Mouse (Mus musculus): Measurements from ENCODE around the gene Kifc3. TPM values are rescaled to one million over a fixed set of nuclear protein-coding genes. Genes with fewer than 3 reads are reported as not detected.

Gene Kifc3
- polyA plus RNA-seq, 1 experiment, result 63.9 TPM

- no peaks in the 10 kb centered on the region for H3K27me3 ChIP-seq (ENCODE audit: control insufficient read depth, insufficient read depth, low read length)
- TF ChIP-seq CTCF (IDR thresholded peaks at IDR 0.05; ENCODE audit: control insufficient read depth, insufficient read depth, insufficient replicate concordance, low read depth, low read length), result no peak
- TF ChIP-seq POLR2A (IDR thresholded peaks at IDR 0.05; ENCODE audit: control insufficient read depth, low read depth, low read length), result no peak
- no peak overlapping the region for H3K27ac ChIP-seq (ENCODE audit: control insufficient read depth, insufficient read depth, low read depth, low read length)
- no peaks in the 10 kb centered on the region for H3K4me1 ChIP-seq (ENCODE audit: control insufficient read depth, insufficient read depth, low read length)
- H3K36me3 ChIP-seq (ENCODE audit: control insufficient read depth, insufficient read depth, low read length), result peaks cover 4% of the 10 kb centered on the region
- H3K4me3 ChIP-seq (ENCODE audit: control insufficient read depth, low read depth, low read length), result no peak overlapping the region
Measured at GRCm38 (mm10) chr8:95093574-95093973, 109.0 kb downstream of the Kifc3 start.

- H3K4me3 ChIP-seq (ENCODE audit: control insufficient read depth, low read depth, low read length), result no peak overlapping the region
- H3K36me3 ChIP-seq (ENCODE audit: control insufficient read depth, insufficient read depth, low read length), result peaks cover 9% of the 10 kb centered on the region
- TF ChIP-seq POLR2A (IDR thresholded peaks at IDR 0.05; ENCODE audit: control insufficient read depth, low read depth, low read length), result no peak
- TF ChIP-seq CTCF (IDR thresholded peaks at IDR 0.05; ENCODE audit: control insufficient read depth, insufficient read depth, insufficient replicate concordance, low read depth, low read length), result no peak
- H3K27ac ChIP-seq (ENCODE audit: control insufficient read depth, insufficient read depth, low read depth, low read length), result no peak overlapping the region
- H3K27me3 ChIP-seq (ENCODE audit: control insufficient read depth, insufficient read depth, low read length), result no peaks in the 10 kb centered on the region
- H3K4me1 ChIP-seq (ENCODE audit: control insufficient read depth, insufficient read depth, low read length), result peaks cover 11% of the 10 kb centered on the region
Measured at GRCm38 (mm10) chr8:95085432-95086141, 117.0 kb downstream of the Kifc3 start.

- Histone ChIP-seq H3K4me3 (ENCODE audit: control insufficient read depth, low read depth, low read length) (no peak overlapping the region), H3K27me3 (ENCODE audit: control insufficient read depth, insufficient read depth, low read length) (no peaks in the 10 kb centered on the region), H3K4me1 (ENCODE audit: control insufficient read depth, insufficient read depth, low read length) (peaks cover 14% of the 10 kb centered on the region), H3K36me3 (ENCODE audit: control insufficient read depth, insufficient read depth, low read length) (peaks cover 9% of the 10 kb centered on the region), H3K27ac (ENCODE audit: control insufficient read depth, insufficient read depth, low read depth, low read length) (no peak overlapping the region)
- TF ChIP-seq CTCF (IDR thresholded peaks at IDR 0.05; ENCODE audit: control insufficient read depth, insufficient read depth, insufficient replicate concordance, low read depth, low read length) (no peak), POLR2A (IDR thresholded peaks at IDR 0.05; ENCODE audit: control insufficient read depth, low read depth, low read length) (no peak)
Measured at GRCm38 (mm10) chr8:95084744-95085431, 117.7 kb downstream of the Kifc3 start.

GRCm38 (mm10) chr8:95084261-95084660, 118.4 kb downstream of the Kifc3 start:
- H3K27ac ChIP-seq (ENCODE audit: control insufficient read depth, insufficient read depth, low read depth, low read length), result no peak overlapping the region
- TF ChIP-seq POLR2A (IDR thresholded peaks at IDR 0.05; ENCODE audit: control insufficient read depth, low read depth, low read length) (no peak), CTCF (IDR thresholded peaks at IDR 0.05; ENCODE audit: control insufficient read depth, insufficient read depth, insufficient replicate concordance, low read depth, low read length) (no peak)
- peaks cover 8% of the 10 kb centered on the region for H3K36me3 ChIP-seq (ENCODE audit: control insufficient read depth, insufficient read depth, low read length)
- no peak overlapping the region for H3K4me3 ChIP-seq (ENCODE audit: control insufficient read depth, low read depth, low read length)
- no peaks in the 10 kb centered on the region for H3K27me3 ChIP-seq (ENCODE audit: control insufficient read depth, insufficient read depth, low read length)
- H3K4me1 ChIP-seq (ENCODE audit: control insufficient read depth, insufficient read depth, low read length), result peaks cover 14% of the 10 kb centered on the region

- peak overlapping the region; percentile 29 for H3K27ac ChIP-seq (ENCODE audit: control insufficient read depth, insufficient read depth, low read depth, low read length)
- H3K4me3 ChIP-seq (ENCODE audit: control insufficient read depth, low read depth, low read length), result peak overlapping the region; percentile 83
- H3K4me1 ChIP-seq (ENCODE audit: control insufficient read depth, insufficient read depth, low read length), result peaks cover 14% of the 10 kb centered on the region
- TF ChIP-seq POLR2A (IDR thresholded peaks at IDR 0.05; ENCODE audit: control insufficient read depth, low read depth, low read length), result no peak
- TF ChIP-seq CTCF (IDR thresholded peaks at IDR 0.05; ENCODE audit: control insufficient read depth, insufficient read depth, insufficient replicate concordance, low read depth, low read length), result no peak
- H3K27me3 ChIP-seq (ENCODE audit: control insufficient read depth, insufficient read depth, low read length), result no peaks in the 10 kb centered on the region
- peaks cover 5% of the 10 kb centered on the region for H3K36me3 ChIP-seq (ENCODE audit: control insufficient read depth, insufficient read depth, low read length)
Measured at GRCm38 (mm10) chr8:95081650-95082049, 121.0 kb downstream of the Kifc3 start.

GRCm38 (mm10) chr8:95080381-95081341, 122.0 kb downstream of the Kifc3 start, which contains the start of gene Katnb1:
TSS of gene Katnb1 (plus strand) at chr8:95081186.
- H3K4me3 ChIP-seq (ENCODE audit: control insufficient read depth, low read depth, low read length), result peak within 1 kb of the TSS; percentile 83
- TF ChIP-seq CTCF (IDR thresholded peaks at IDR 0.05; ENCODE audit: control insufficient read depth, insufficient read depth, insufficient replicate concordance, low read depth, low read length) (no peak; the same call in 1 of the 2 replicates), POLR2A (IDR thresholded peaks at IDR 0.05; ENCODE audit: control insufficient read depth, low read depth, low read length) (peak; percentile 82)
- peaks cover 5% of the 10 kb centered on the region for H3K36me3 ChIP-seq (ENCODE audit: control insufficient read depth, insufficient read depth, low read length)
- H3K4me1 ChIP-seq (ENCODE audit: control insufficient read depth, insufficient read depth, low read length), result peaks cover 14% of the 10 kb centered on the region
- no peaks in the 10 kb centered on the region for H3K27me3 ChIP-seq (ENCODE audit: control insufficient read depth, insufficient read depth, low read length)
- peak within 1 kb of the TSS; percentile 95 for H3K27ac ChIP-seq (ENCODE audit: control insufficient read depth, insufficient read depth, low read depth, low read length)

Data from testis, adult 2 months (tissue).